Mouse (Mus musculus): Measurements from ENCODE around the gene Vamp2.

Vamp2 gene

DNA sequence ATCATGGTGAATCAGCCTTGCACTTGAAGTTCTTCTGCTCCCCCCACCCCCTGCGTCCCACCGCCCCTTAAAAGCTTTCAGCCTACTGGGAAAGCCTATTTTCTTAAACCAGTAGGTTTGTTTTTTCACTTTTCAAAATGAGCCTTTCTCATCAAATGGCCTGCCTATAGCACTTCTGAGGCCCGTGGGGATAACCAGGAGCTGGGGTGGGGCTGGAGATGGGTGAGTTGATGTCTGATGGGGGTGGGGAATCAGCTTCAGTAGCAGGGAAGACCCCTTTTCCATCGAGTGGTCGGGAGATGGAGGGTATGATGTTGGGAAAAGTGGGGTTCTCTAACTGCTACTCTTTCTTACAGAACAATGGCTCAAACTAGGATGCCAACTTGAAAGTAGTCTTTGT, 28.6 kb downstream of the Vamp2 start:
- no peak for DNase-seq (ENCODE audit: low spot score)

DNA sequence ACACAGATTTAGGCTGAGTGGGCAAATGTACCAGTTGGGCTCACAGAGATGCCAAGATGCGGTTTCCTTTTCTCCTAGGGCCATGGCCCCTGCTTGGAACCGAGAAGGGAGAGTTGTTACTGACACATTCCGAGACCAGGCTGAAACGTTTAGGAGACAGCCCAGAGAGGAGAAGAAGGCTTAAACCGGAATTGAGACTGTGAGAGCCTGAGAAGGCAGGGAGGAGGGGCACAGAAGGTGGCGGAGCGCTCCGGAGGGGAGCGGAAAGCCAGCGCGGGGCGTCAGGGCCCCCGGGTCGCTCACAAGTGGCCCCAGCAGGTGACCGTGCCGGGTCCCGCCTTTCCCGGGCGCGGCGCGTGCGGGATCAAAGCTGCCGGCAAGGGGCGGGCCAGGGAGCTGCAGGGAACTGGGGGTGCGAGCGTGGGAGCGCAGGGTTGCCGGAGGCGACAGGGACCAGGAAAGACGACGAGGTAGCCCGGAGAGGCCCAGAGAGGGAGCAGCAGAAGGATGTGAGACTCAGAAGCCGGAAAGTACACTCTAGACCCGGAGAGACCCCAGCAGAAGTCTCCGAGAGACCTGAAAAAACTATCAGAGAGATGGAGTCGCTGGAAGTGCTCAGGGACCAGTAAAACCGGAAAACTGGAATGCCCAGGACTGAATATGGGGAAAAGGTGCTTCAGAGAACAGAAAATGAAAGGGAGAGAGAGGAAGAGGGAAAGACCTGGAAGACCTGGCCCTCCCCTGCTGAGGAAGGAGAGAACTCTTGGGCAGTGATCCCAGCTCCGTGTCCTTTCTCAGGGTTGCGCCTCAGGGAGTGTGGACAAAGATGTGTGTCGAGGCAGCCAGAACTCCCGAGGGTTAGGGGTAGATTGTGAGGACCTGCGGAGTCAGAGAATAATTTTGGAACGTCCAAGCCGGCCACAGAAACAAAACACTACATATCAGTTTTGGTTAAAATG, 29.7 kb downstream of the Vamp2 start:
- DNase-seq (ENCODE audit: low spot score) = peak; percentile 79

DNA sequence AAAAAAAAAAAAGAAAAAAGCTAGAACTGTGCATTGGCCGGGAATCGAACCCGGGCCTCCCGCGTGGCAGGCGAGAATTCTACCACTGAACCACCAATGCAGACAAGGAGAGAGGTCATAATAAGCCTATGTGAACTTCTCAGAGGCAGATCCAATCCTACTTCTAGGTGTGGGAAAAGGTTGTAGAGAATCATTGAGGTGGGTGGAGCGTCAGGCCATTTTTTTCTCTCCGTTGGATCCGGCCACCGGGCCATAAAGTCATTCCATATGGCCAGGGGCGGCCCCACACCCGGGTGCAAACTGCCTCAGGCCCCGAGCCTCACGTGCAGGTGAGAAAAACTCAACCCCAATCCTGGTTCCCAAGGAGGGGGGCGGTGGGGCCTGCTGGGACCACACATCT, 30.5 kb downstream of the Vamp2 start:
- peak; percentile 97 for DNase-seq (ENCODE audit: low spot score)

DNA sequence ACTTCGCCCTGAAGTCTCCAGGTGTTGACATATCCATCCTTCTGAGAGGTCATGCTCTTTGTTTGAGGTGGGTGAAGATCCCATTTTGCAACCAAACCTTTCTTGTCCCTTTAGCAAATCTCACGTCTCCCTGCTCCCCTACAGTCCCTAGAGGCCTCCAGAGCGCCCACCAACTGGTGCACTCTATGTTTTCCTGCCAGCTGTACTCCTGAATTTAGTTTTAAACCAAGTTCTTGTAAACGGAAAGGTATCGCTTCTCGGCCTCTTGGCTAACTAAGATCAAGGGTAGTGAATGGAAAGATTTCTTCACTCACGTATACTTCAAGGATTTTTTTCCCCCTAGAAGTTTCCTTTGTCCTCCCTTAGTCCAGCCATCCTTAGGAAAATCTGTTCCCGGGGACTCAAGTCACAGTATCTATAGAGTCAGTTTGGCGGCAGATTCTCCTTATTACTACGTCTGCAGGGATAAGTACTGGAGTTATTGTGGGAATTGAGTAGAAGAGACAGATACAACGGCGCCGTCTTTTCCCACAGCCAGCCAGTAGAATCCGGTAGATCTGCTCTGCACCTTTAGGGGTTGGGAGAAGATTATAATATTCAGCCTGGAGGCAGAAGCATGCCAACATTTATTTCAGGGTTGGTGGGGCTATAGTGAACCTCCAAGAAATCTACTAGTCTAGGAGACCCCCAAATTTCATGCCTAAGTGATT, 31.3 kb downstream of the Vamp2 start:
- DNase-seq (ENCODE audit: low spot score) = peak; percentile 22

DNA sequence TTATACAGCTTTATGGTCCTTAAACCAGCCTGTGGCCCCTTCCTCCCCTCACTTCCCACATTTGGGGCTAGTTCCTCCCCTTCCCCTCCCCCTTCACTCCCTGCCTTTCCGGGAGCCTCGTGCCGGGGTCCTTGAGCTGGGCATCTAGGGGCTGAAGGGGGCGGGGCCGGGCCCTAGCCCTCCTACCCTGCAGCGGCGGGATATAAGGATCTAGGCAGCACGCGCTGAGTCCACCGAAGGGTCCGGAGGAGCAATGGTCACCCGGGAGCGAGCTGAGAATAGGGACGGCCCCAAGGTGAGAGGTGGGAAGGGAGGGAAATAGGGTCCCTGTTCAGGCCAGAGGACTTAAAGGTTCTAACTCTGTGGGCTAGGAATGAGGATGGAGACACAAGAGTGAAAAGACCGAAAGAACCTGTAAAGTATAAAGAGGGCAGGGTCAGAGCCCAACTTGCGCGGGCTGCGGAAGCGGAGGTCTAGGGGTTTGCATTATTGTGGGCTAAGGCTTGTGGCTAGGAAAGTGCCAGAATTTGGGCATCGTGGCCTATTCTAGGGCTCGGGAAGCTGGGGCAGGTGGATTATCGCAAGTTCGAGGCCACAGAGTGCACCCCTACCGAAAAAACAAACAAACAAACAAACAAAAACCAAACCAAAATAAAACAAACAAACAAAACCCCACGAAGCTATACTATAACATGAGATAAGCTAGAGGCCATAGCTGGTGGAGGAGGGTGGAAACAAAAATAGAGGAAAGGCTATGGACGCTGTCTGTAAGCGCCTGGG, 32.1 kb downstream of the Vamp2 start, which contains the start of gene Hes7:
TSS of gene Hes7 (plus strand) at position 184 of the 780 bp plus-strand sequence.
- peak; percentile 80 for DNase-seq (ENCODE audit: low spot score)

DNA sequence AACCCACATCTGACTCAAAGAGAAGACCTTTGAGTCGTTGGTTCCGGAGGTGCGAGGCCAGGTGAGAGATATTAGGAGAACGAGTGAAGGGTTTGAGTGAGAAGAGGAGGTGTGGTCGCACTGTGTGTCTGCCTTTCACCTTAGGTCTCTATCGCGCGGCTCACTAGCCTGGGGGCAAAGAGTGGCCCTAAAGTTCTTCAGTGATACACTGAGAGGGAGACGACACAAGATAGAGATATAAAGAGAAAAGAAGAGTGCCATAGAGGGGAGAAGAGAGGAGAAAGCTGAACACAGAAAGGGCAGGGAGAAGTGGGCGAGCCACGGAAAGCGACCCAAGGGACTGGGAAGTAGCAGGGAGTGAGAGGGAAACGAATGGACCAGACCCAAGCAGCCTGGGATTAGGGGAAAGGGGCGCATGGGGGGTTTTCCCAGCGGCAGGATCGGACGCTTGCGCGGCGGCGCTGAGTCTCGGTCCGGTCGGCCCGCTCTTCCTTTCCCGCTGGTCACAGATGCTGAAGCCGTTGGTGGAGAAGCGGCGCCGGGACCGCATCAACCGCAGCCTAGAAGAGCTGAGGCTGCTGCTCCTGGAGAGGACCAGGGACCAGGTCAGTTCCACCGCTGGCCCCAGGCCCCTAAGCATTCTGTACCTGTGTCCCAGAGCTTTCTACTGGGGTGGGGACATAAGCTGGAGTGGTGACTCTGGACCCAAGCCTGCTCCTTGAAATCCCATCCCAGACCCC, 32.9 kb downstream of the Vamp2 start:
- peak; percentile 58 for DNase-seq (ENCODE audit: low spot score)

DNA sequence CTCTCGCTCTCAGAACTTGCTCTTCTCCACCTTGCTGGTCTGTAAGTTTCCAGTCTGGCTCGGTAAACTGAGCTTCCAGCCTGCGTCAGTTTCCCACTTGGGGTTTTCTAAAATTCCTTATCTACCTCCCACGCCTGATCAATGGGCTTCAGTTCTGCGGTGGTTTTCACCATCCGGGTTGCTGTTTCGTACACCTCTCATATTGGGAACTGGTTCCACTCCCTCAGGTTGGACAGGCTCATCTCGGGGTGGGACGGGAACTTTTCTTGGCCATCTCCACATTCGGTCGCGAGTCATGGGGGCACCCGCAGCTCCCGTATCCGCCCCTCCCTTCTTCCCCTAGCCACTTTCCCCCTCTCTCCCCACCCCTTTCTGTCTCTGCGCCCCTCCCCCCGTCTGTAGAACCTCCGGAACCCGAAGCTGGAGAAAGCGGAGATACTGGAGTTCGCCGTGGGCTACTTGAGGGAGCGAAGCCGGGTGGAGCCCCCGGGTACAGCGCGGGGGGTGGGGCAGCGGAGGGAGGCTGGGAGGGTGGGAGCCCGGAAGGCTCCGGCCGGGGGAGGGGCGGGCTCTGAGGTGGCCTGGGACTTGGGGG, 33.5 kb downstream of the Vamp2 start:
- peak; percentile 68 for DNase-seq (ENCODE audit: low spot score)

DNA sequence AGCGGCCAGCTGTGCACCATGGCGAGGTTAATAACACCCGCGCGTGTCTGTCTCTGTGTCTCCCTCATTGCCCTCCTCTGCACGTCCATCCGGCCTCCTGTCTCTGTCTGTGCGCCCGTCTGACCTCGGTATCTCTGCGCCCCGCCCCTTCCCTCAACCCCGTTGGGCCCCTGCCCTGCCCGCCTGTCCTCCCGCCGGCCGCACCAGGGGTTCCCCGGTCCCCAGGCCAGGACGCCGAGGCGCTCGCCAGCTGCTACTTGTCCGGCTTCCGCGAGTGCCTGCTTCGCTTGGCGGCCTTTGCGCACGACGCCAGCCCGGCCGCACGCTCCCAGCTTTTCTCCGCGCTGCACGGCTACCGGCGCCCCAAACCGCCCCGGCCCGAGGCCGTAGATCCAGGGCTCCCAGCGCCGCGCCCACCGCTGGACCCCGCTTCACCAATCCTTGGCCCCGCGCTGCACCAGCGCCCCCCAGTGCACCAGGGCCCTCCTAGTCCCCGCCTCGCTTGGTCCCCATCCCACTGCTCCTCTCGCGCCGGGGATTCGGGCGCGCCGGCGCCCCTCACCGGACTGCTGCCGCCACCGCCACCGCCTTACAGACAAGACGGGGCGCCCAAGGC, 34.2 kb downstream of the Vamp2 start, which contains the start of gene 9130213A22Rik:
TSS of gene 9130213A22Rik (minus strand) at position 254 of the 616 bp plus-strand sequence.
- peak; percentile 92 for DNase-seq (ENCODE audit: low spot score)

DNA sequence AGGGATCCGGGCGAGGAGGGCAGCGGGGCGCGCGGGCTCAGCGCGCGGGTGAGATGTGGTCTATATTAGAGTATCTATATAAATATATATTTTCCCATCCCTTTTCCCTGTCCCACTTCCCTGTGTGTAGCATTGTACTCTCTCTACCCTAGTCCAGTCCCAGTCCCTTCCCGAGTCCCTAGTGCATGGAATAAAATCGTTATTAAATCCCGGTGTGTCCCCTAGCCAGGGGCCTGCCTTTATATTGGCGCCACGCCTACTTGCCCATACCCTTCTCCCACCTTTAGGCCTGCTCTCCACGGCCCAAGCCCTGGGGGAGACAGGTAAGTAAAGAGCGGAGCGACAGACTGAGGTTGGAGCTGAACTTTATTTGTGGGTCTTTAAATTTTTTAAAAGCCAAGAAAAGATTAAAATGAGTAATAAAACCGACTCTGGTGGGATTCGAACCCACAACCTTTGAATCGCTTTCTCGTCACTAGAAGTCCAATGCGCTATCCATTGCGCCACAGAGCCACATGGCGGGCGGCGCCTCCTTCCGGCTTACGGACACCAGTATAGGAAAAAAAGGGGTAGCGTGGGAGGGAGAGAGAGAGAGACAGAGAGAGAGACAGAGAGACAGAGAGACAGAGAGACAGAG, 34.9 kb downstream of the Vamp2 start:
- peak; percentile 97 for DNase-seq (ENCODE audit: low spot score)

DNA sequence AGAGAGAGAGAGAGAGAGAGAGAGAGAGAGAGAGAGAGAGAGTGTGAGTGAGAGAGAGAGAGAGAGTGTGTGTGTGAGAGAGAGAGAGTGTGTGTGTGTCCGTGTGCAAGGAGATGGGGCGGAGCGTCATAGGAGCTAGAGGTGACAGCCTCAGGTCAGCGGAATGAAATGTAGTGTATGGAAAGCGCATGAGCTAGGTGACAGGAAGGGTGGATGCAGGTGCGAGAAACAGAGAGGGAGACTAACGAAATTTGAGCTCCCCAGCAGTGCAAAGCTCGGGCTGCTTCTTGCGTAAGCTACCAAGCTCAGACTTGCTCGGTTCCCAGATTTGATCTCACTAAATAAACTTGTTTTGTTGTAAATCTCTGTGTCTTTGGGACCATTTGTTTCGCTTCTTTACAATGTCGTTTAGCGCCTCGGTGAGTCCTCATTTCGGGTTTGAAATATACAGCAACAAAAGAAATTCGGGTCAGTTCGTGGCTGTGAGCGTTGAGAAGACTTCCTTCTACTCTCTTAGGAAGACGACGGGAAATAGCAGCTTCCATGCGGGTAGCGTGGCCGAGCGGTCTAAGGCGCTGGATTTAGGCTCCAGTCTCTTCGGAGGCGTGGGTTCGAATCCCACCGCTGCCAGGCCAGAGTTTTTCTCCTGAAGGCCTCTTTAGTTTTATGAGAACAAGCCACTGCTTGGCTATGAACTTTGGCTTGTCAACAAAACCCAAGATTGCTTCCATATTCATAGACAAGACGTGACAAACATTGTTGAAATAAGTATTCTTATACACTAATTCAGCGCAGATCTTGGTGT, 35.6 kb downstream of the Vamp2 start:
- DNase-seq (ENCODE audit: low spot score) = peak; percentile 98

DNA sequence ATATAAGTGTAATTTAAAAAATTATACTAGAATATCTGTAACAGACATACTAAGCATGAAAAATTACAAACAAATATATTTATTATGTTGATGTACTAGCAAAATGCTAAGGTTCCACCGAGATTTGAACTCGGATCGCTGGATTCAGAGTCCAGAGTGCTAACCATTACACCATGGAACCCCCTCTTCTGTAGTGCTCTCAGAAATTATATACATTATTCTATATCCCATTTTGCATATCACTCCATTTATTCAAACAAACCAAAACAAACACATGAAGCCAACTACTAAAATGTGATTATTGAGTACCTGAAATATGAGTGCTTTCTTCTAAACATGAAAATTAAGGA, 36.2 kb downstream of the Vamp2 start:
- DNase-seq (ENCODE audit: low spot score) = peak; percentile 93

DNA sequence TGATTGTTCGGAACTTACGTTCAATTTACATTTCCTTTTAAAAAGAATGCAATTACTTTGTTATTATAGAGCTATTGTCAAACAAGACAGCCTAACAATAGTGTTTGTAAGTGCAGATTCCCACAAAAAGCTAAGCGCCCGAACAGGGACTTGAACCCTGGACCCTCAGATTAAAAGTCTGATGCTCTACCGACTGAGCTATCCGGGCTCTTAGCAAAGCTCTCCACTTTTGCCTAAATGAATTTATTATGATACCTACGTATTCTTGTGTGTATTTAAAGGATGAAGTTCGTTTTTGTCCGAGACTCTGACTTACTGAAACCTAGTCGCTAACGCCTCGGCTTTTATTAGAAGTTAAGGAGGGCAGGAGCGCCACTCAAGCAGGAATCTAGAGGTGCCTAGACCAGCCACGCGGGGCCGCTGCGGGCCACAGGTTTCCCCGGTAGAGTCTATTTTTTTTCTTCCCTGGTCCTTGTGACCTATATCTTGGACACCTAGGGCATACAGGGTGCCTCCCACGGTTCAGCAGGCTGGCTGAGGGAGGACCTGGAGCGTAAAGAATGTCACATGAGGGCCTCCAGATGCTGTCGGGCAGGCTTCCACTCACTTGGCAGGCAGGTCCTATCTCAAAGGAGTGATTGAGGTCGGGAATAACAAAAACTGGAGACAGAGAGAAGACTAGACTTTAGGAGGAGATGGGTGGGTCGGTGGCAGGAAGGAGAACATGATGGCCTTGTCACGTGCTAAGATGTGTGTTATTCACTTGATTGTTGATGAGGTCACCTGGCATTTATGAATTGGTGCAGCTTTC, 37.0 kb downstream of the Vamp2 start:
- peak; percentile 97 for DNase-seq (ENCODE audit: low spot score)

DNA sequence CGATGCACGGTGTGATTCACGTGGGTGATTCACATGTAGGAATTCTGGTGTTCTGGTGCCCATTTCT, 37.4 kb downstream of the Vamp2 start, which contains the start of gene Aloxe3:
TSS of gene Aloxe3 (plus strand) at position 45 of the 67 bp plus-strand sequence.
- DNase-seq (ENCODE audit: low spot score) = no peak

DNA sequence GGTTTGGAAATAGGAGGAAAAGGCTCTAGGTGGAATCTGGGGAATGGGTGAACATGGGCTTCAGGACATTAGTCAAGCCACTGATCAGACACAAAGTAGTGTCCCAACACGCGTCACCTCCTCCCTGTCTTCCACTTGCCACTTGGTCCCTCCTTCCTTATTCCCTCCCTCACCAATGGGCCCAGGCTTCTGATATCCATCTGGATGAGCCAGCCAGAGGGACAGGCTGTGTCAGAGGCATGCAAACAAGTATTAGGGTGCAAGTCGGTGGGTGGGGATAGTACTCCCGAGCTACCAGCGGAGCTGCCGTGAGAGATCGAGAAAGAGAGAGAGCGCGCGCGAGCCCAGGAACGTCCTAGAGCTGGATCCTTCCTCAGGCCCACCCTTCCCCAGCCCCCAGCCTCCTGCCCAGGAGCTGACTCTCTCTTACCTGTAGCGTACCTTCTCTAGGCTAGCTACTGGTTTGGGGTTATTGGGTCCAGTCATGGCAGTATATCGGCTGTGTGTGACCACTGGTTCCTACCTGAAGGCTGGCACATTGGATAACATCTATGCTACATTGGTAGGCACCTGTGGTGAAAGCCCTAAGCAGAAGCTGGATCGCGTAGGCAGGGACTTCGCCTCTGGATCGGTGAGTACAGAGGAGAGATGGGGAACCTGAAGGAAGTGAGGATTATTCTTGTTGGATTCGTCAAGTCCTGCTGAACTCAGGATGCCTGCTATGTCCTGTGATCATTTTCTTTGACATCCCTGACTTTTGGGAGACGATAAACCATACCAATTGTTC, 37.8 kb downstream of the Vamp2 start:
- peak; percentile 38 for DNase-seq (ENCODE audit: low spot score)

DNA sequence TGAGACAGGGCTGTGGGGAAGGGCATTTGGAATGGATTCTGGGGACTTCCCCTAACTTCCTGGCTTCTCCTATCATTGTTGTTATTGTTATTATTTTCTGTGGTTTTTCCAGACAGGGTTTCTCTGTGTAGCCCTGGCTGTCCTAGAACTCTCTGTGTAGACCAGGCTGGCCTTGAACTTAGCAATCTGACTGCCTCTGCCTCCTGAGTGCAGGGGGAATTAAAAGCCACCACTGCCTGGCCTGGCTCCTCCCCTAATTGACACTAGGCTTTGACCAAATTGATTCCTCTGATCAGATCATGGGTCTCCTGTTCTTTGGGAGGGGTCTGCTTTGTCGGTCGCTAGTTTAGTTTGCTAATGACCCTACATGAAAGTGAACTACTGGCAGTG, 38.4 kb downstream of the Vamp2 start:
- no peak for DNase-seq (ENCODE audit: low spot score)

DNA sequence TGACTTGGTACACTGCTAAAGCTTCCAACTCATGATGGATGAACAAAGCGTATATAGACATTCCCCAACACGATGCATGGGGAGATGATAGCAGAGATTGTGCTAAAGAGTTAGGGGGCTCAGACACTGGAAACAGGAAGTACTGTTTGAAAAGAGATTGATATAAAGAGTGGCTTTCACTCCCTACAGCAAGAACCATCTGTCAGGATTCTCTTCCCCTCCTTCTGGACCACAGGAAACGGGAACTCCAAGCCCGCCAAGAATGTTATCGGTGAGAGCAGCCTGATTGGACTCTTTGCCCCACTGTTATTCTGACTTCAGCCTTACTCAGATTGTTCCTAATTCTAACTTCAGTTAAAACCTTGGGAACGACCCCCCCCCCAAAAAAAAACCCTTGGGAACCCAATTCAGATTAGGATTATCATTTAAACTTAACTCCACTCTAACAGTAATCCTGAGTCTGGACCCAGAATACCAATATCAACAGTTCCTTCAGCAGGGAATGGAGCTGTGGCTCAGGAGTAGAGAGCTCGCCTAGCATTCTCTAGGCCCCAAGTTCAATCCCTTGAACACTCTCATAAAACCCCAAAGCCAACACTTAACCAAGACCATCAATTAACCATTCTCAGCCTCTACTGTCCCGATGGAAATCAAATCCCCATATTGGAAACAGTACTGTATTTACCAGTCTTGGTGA, 40.3 kb downstream of the Vamp2 start:
- no peak for DNase-seq (ENCODE audit: low spot score)

DNA sequence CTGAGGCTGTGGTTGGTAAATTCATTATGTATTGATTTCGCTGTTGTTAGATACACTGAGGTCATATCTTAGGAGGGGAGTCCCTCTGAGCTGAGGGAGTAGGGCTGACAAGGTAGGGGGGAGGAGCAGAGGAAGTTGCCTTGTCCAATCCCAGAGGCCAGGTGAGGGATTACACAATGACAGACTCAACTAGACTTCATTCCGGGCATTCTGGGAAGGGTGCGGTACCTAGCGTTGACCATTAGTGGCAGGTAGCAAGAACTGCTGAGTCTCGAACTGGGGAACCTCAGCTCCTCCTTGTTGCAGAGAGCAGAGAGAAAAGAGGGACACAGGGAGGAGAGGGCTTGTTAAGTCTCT, 45.3 kb downstream of the Vamp2 start:
- no peak for DNase-seq (ENCODE audit: low spot score)
